Mouse (Mus musculus) layer of hippocampus, adult 11-12 months (tissue): ENCODE results near the gene Socs7.

ENCODE experiments used
- DNase-seq: peaks from one replicate; pipeline ENCODE4 v3.0.0; 2022; ENCODE audit warnings: low spot score

Gene Socs7

GRCm38 (mm10) chr11:97418834-97419539, 56.6 kb downstream of the Socs7 start:
- DNase-seq: peak; percentile 75

GRCm38 (mm10) chr11:97419540-97419900, 57.2 kb downstream of the Socs7 start:
- DNase-seq: no peak

- peak; percentile 69 for DNase-seq
These were observed 60.2 kb downstream of the Socs7 start for GRCm38 (mm10) chr11:97422507-97422906.

- no peak for DNase-seq
These were observed 61.8 kb downstream of the Socs7 start for GRCm38 (mm10) chr11:97424092-97424692.

- DNase-seq: no peak
These were observed 62.5 kb downstream of the Socs7 start for GRCm38 (mm10) chr11:97424802-97425201.

- peak; percentile 71 for DNase-seq
These were observed 65.7 kb downstream of the Socs7 start for GRCm38 (mm10) chr11:97427794-97428725.

- no peak for DNase-seq
These were observed 66.4 kb downstream of the Socs7 start for GRCm38 (mm10) chr11:97428726-97429077.

GRCm38 (mm10) chr11:97429615-97430014, 67.3 kb downstream of the Socs7 start:
- no peak for DNase-seq

GRCm38 (mm10) chr11:97432015-97432414, 69.7 kb downstream of the Socs7 start:
- no peak for DNase-seq

GRCm38 (mm10) chr11:97432983-97433539, 70.7 kb downstream of the Socs7 start:
- DNase-seq: no peak

GRCm38 (mm10) chr11:97434121-97434520, 71.8 kb downstream of the Socs7 start:
- no peak for DNase-seq

GRCm38 (mm10) chr11:97434704-97435454, 72.5 kb downstream of the Socs7 start:
- peak; percentile 73 for DNase-seq

- no peak for DNase-seq
These were observed 73.6 kb downstream of the Socs7 start for GRCm38 (mm10) chr11:97435808-97436491.

- DNase-seq: no peak
These were observed 75.4 kb downstream of the Socs7 start for GRCm38 (mm10) chr11:97437745-97438144.

- DNase-seq: no peak
These were observed 76.5 kb downstream of the Socs7 start for GRCm38 (mm10) chr11:97438868-97439267.

GRCm38 (mm10) chr11:97439935-97440334, 77.6 kb downstream of the Socs7 start:
- no peak for DNase-seq

- no peak for DNase-seq
These were observed 78.1 kb downstream of the Socs7 start for GRCm38 (mm10) chr11:97440441-97440881.

- DNase-seq: peak; percentile 69
These were observed 78.8 kb downstream of the Socs7 start for GRCm38 (mm10) chr11:97441036-97441657.

GRCm38 (mm10) chr11:97441658-97442125, 79.3 kb downstream of the Socs7 start:
- DNase-seq: no peak

GRCm38 (mm10) chr11:97442891-97443675, 80.7 kb downstream of the Socs7 start:
- no peak for DNase-seq
